Mouse (Mus musculus) forebrain, embryonic 12.5 days (tissue): ENCODE measurements at regions not wholly inside any gene's neighbourhood (a gene's known extent, or its start where the extent isn't known, plus 50 kb on each side); places are given as distances from the start of the nearest gene placed in this dataset.

Experiments
- ATAC-seq: fragments of 200-750 bp; cut with Nextera tagmentation; 2 replicates; pipeline ENCODE4 v1.8.0; 2017; ENCODE audit warnings: moderate TSS enrichment; ENCODE audit not compliant: low FRiP score
- H3K27ac ChIP-seq: fragments of 300-500 bp; sonication (generic); 2 replicates; pipeline ENCODE4 v1.5.1; 2016; ENCODE audit warnings: mild to moderate bottlenecking
- H3K27me3 ChIP-seq: fragments of 300-500 bp; sonication (generic); 2 replicates; pipeline ENCODE4 v1.6.1; 2016; ENCODE audit warnings: mild to moderate bottlenecking
- H3K36me3 ChIP-seq: fragments of 300-500 bp; sonication (generic); replicated peaks from 2 replicates; pipeline ENCODE4 v1.6.1; 2016; ENCODE audit warnings: mild to moderate bottlenecking
- H3K4me1 ChIP-seq: fragments of 300-500 bp; sonication (generic); 2 replicates; pipeline ENCODE4 v1.6.1; 2016
- H3K4me2 ChIP-seq: fragments of 300-500 bp; sonication (generic); 2 replicates; pipeline ENCODE4 v1.6.1; 2016; ENCODE audit warnings: mild to moderate bottlenecking, moderate library complexity
- H3K4me3 ChIP-seq: fragments of 300-500 bp; sonication (generic); replicated peaks from 2 replicates; pipeline ENCODE4 v1.5.1; 2016; ENCODE audit warnings: mild to moderate bottlenecking
- H3K9ac ChIP-seq: fragments of 300-500 bp; sonication (generic); 2 replicates; pipeline ENCODE4 v1.6.1; 2016; ENCODE audit warnings: mild to moderate bottlenecking
- H3K9me3 ChIP-seq: fragments of 300-500 bp; sonication (generic); 2 replicates; pipeline ENCODE4 v1.6.1; 2016
- WGBS: fragments of 180-500 bp; shearing (Covaris S2); methylation state at CpG from one replicate; pipeline ENCODE4 v1.1.7; 2016; 5-methylcytosine and 5-hydroxymethylcytosine counted together

DNA sequence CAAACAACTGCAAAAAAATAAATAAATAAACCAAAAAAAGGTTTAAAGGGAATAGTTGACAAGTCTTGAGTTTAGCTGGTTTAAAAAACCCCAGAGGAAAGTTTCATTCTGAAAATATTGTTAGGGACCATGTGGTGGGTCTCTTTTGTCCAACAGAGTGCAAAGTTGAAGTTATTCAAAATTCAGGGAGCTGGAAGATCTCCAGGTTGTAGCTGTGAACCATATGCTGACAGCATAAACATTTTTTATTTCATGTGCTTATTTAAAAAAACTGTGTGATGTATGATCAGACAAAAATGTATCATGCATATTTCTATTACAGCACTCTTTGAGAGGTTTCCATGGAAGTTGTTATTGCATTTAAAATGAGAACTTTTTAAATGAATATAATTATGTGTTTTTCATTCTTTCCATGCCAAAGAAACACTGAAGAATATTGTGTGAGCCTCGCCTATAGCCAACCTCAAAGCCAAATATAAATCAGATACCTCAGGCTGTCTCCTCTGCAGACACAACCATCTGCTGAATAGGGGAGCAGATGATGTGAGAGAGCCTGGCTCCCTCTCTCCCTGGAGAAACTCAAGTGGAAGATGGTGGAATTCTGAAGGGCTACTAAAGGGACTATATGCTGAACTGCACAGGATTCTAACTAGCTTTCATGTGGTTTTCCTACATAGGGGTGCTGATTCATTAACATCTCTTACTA, 413.4 kb upstream of the Impad1 start:
- WGBS: 67% methylated on average over 1 of the region's 1 CpGs
- H3K9ac ChIP-seq: no peak overlapping the region
- no peaks in the 10 kb centered on the region for H3K9me3 ChIP-seq
- H3K27me3 ChIP-seq: no peaks in the 10 kb centered on the region
- H3K4me3 ChIP-seq: no peak overlapping the region
- H3K36me3 ChIP-seq: no peaks in the 10 kb centered on the region
- no peak overlapping the region for H3K4me2 ChIP-seq
- no peak for ATAC-seq
- no peaks in the 10 kb centered on the region; the same call in 1 of the 2 replicates for H3K4me1 ChIP-seq
- H3K27ac ChIP-seq: no peak overlapping the region

GRCm38 (mm10) chr4:5205328-5206208, 412.4 kb upstream of the Impad1 start:
- Histone ChIP-seq H3K9me3 (no peaks in the 10 kb centered on the region), H3K4me2 (no peak overlapping the region), H3K36me3 (no peaks in the 10 kb centered on the region), H3K9ac (no peak overlapping the region), H3K4me3 (no peak overlapping the region), H3K27ac (no peak overlapping the region), H3K27me3 (no peaks in the 10 kb centered on the region), H3K4me1 (no peaks in the 10 kb centered on the region; the same call in 1 of the 2 replicates)
- WGBS: 82% methylated on average over 7 of the region's 7 CpGs
- no peak for ATAC-seq

- Histone ChIP-seq H3K9me3 (no peaks in the 10 kb centered on the region), H3K4me1 (peaks cover 5% of the 10 kb centered on the region), H3K27me3 (no peaks in the 10 kb centered on the region), H3K4me2 (no peak overlapping the region), H3K4me3 (no peak overlapping the region), H3K27ac (no peak overlapping the region), H3K9ac (no peak overlapping the region), H3K36me3 (no peaks in the 10 kb centered on the region)
- 14% methylated on average over 3 of the region's 3 CpGs for WGBS
- ATAC-seq: peak; percentile 44; the same call in 1 of the 2 replicates
Observed at GRCm38 (mm10) chr4:5194272-5194671, 401.1 kb upstream of the Impad1 start.

- Histone ChIP-seq H3K4me2 (no peak overlapping the region), H3K9me3 (no peaks in the 10 kb centered on the region), H3K27ac (no peak overlapping the region), H3K27me3 (no peaks in the 10 kb centered on the region), H3K4me1 (0 out of 2 replicates have a peak, but pooled peaks cover 6% of the 10 kb centered on the region), H3K4me3 (no peak overlapping the region), H3K9ac (no peak overlapping the region), H3K36me3 (no peaks in the 10 kb centered on the region)
- ATAC-seq: no peak
- 81% methylated on average over 1 of the region's 1 CpGs for WGBS
Observed at GRCm38 (mm10) chr4:5181591-5181990, 388.4 kb upstream of the Impad1 start.

DNA sequence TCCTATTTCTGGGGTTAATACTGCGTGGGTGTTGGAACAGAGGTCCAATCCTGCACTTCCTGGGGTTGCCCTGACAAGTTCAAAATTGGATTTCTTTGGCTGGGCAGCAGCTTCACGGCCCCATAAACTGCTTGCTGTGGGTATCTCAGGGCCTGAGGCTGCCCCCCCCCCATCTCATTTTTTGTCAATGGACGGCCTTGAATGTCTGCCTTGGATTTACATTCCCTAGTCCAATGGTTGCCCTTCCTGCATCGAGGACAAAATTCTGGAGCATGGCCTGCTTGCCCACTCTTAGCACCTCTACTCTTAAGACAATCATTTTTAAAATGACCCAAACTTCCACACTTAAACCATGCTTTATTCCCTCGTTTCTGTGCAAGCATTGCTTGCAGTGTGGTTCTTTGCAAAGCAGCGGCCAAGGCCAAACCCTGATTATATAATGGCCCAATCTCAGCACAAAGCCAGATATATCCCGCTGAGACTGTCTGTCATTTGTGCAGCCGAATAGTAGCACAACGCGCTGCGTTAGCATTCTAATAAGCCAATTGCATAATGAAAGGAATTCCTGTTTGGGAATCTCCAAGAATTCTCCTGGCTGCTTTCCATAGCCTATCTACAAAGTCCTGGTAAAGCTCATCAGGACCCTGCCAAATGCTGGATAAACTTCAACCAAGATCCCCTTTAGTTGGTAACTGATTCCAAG, 386.0 kb upstream of the Impad1 start:
- H3K9me3 ChIP-seq: no peaks in the 10 kb centered on the region
- no peaks in the 10 kb centered on the region for H3K27me3 ChIP-seq
- 58% methylated on average over 11 of the region's 11 CpGs for WGBS
- no peaks in the 10 kb centered on the region for H3K36me3 ChIP-seq
- H3K4me3 ChIP-seq: no peak overlapping the region
- H3K4me1 ChIP-seq: 0 out of 2 replicates have a peak, but pooled peaks cover 6% of the 10 kb centered on the region
- no peak overlapping the region for H3K27ac ChIP-seq
- ATAC-seq: peak; percentile 67
- no peak overlapping the region for H3K9ac ChIP-seq
- no peak overlapping the region for H3K4me2 ChIP-seq

DNA sequence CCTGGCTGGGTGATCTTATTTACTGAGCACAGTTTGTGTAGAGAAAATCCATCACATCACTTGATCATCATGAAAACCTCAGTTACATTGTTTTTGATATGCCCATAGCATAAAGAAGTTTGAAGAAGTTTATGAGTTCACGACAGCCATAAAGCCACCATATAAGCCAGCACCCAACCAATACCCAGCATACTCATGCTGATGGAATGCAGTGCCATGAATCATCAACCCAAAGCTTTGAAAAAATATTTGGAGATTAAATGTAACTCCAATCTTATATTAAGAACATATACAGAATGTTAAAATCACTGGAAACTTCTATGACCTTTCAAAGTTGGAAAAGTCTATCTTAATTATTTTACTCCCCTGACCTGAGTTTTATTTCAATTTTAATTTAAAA, 372.1 kb upstream of the Impad1 start:
- WGBS: 93% methylated on average over 1 of the region's 1 CpGs
- Histone ChIP-seq H3K27me3 (no peaks in the 10 kb centered on the region), H3K4me2 (no peak overlapping the region), H3K9me3 (no peaks in the 10 kb centered on the region), H3K4me3 (no peak overlapping the region), H3K36me3 (no peaks in the 10 kb centered on the region), H3K4me1 (no peaks in the 10 kb centered on the region), H3K27ac (no peak overlapping the region), H3K9ac (no peak overlapping the region)
- ATAC-seq: no peak

- no peak for ATAC-seq
- H3K4me1 ChIP-seq: no peaks in the 10 kb centered on the region
- H3K27ac ChIP-seq: no peak overlapping the region
- no peak overlapping the region for H3K9ac ChIP-seq
- H3K4me2 ChIP-seq: no peak overlapping the region
- no peaks in the 10 kb centered on the region for H3K27me3 ChIP-seq
- H3K4me3 ChIP-seq: no peak overlapping the region
- WGBS: 81% methylated on average over 1 of the region's 1 CpGs
- no peaks in the 10 kb centered on the region for H3K36me3 ChIP-seq
- no peaks in the 10 kb centered on the region for H3K9me3 ChIP-seq
Observed at GRCm38 (mm10) chr4:5160931-5161330, 367.8 kb upstream of the Impad1 start.

DNA sequence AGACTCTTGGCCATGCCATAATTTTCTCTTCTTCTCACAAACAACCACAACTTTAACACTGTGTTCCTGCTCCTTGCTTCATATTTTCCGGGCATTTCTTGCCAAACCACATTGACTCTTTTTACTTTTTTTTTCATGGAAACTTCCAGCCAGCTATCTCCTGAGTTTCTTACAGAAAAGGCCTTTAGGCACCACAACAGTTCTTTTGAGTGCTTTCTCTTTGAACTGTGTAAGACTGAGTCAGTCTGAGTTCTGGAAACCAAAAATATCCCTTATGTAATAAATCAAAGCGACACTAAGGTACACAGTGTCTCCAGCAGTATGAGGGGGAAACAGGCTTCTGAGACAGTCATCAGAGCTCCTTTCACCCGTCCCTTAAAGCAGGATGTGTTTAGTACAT, 337.6 kb upstream of the Impad1 start:
- Histone ChIP-seq H3K4me2 (no peak overlapping the region), H3K4me1 (no peaks in the 10 kb centered on the region), H3K9me3 (no peaks in the 10 kb centered on the region), H3K9ac (no peak overlapping the region), H3K27ac (no peak overlapping the region), H3K27me3 (no peaks in the 10 kb centered on the region), H3K36me3 (no peaks in the 10 kb centered on the region), H3K4me3 (no peak overlapping the region)
- 82% methylated on average over 3 of the region's 3 CpGs for WGBS
- ATAC-seq: no peak

DNA sequence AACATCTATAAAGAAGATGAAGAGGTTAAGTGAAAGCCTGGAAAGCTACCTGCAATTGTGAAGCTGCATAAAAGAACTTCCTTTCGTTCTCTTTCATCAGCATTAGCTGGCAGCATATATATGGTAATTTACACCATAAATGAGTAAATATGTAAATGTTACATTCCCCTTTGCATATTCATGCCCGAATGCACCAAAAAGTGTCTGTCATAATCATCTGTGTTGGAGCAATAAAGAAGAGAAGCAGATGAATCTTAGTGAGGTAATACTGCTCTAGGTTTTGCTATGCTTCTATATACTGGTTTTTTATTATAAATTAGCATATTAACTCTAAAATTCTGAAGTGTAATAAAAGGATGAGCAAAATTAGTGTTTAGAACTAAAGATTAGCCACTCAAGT, 332.9 kb upstream of the Impad1 start:
- H3K4me2 ChIP-seq: no peak overlapping the region
- H3K4me1 ChIP-seq: no peaks in the 10 kb centered on the region
- WGBS: 87% methylated on average over 2 of the region's 2 CpGs
- ATAC-seq: no peak
- H3K27ac ChIP-seq: no peak overlapping the region
- no peaks in the 10 kb centered on the region for H3K36me3 ChIP-seq
- no peak overlapping the region for H3K4me3 ChIP-seq
- H3K9me3 ChIP-seq: no peaks in the 10 kb centered on the region
- no peak overlapping the region for H3K9ac ChIP-seq
- H3K27me3 ChIP-seq: no peaks in the 10 kb centered on the region

DNA sequence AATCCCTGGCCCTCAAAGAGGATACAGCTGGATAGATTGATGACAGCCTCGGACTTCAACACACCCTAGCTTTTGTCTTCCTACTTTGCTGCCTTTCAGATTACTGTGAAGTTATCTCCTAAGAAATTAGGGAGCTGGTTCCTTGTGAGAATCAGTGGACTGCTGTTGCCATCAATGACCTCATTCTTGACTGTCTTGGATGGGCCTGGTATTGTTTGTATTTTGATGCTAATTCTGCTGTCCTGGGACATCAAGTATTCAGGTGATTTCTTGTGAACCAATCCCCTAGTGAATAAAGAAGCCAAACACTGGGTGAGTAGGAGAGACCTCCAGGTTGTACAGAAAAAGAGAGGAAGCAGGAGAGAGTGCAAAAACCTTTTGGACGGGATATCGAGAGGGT, 305.3 kb upstream of the Impad1 start:
- Histone ChIP-seq H3K4me1 (no peaks in the 10 kb centered on the region), H3K4me2 (no peak overlapping the region), H3K36me3 (no peaks in the 10 kb centered on the region), H3K9ac (no peak overlapping the region), H3K4me3 (no peak overlapping the region), H3K27me3 (no peaks in the 10 kb centered on the region), H3K27ac (no peak overlapping the region), H3K9me3 (no peaks in the 10 kb centered on the region)
- 87% methylated on average over 3 of the region's 3 CpGs for WGBS
- no peak for ATAC-seq

GRCm38 (mm10) chr4:5078723-5079122, 285.6 kb upstream of the Impad1 start:
- H3K4me1 ChIP-seq: no peaks in the 10 kb centered on the region
- WGBS: 69% methylated on average over 3 of the region's 3 CpGs
- no peak for ATAC-seq
- H3K27me3 ChIP-seq: no peaks in the 10 kb centered on the region
- no peak overlapping the region for H3K9ac ChIP-seq
- no peak overlapping the region for H3K4me2 ChIP-seq
- no peaks in the 10 kb centered on the region for H3K9me3 ChIP-seq
- H3K4me3 ChIP-seq: no peak overlapping the region
- no peak overlapping the region for H3K27ac ChIP-seq
- no peaks in the 10 kb centered on the region for H3K36me3 ChIP-seq

GRCm38 (mm10) chr4:5074754-5075153, 281.6 kb upstream of the Impad1 start:
- no peak overlapping the region for H3K9ac ChIP-seq
- H3K4me1 ChIP-seq: no peaks in the 10 kb centered on the region
- no peaks in the 10 kb centered on the region for H3K9me3 ChIP-seq
- 88% methylated on average over 1 of the region's 1 CpGs for WGBS
- ATAC-seq: no peak
- H3K36me3 ChIP-seq: no peaks in the 10 kb centered on the region
- H3K4me3 ChIP-seq: no peak overlapping the region
- no peak overlapping the region for H3K4me2 ChIP-seq
- no peak overlapping the region for H3K27ac ChIP-seq
- no peaks in the 10 kb centered on the region for H3K27me3 ChIP-seq
